Mouse (Mus musculus): ENCODE results near the gene Zfp62.
"Not testable (repeated sequence)": the region's sequence is repeated elsewhere in the genome, so short reads cannot be mapped to it uniquely, and the experiment has no call there.

Zfp62 gene

GRCm38 (mm10) chr11:49203129-49203768 lies at the start of gene Zfp62:
Zfp62 (plus strand) TSS chr11:49203292.
- CTCF ChIA-PET, result interaction anchor here (0.6 to 1.1 kb wide), 2 partner anchors 37 to 50 kb away, joined by 3 to 5 read pairs; no protein-coding TSS in a partner anchor

- CTCF ChIA-PET, result no interaction called here
Measured at GRCm38 (mm10) chr11:49154077-49154476, 49.0 kb upstream of the Zfp62 start, which contains the start of gene Olfr1394. Olfr1394 (plus strand) TSS chr11:49154377.

DNA sequence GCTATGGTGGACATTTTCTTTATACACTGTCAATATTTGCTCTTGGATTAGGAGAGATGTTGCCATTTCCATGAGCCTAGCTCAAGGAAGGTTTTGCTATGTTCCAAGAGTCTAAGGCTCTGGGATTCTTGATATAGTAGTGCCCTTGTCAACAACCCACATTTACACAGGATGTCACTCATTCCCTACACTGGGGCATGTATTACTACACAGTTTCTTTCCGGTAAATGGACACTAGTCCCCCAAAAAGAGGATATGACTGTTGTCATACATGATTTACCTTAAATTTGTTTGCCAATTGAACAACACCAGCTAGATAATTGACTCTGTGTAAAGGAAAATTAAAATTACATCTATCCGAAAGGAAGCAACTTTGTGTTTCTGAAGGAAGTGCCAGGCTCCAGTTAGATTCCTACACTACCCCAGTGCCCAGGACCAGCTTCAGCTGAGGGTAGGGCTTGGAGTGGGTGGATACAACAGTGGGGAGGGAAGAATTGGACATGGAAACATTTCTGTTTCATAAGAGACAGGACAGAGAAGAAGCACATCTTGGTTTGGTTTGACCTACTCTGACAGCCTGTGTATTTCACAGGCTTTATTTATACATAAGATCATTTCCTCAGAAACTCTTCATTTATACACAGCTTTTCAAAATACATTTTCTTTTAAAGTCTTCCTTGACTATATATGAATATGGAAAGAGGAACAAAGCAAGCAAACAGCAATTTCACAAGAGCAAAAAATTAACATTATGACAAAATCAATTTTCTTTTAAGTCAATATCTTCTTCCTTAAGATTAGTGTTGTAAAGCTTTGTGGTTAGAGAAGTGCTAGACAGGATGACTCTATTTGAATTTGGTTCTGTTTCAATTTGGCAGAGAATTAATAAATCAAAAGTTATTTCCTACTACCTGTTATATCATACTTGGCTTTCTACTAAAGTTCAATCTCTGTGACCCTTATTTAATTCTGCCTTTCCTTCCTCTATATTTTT lies 46.0 kb upstream of the Zfp62 start:
- CTCF ChIA-PET, result no interaction called here

DNA sequence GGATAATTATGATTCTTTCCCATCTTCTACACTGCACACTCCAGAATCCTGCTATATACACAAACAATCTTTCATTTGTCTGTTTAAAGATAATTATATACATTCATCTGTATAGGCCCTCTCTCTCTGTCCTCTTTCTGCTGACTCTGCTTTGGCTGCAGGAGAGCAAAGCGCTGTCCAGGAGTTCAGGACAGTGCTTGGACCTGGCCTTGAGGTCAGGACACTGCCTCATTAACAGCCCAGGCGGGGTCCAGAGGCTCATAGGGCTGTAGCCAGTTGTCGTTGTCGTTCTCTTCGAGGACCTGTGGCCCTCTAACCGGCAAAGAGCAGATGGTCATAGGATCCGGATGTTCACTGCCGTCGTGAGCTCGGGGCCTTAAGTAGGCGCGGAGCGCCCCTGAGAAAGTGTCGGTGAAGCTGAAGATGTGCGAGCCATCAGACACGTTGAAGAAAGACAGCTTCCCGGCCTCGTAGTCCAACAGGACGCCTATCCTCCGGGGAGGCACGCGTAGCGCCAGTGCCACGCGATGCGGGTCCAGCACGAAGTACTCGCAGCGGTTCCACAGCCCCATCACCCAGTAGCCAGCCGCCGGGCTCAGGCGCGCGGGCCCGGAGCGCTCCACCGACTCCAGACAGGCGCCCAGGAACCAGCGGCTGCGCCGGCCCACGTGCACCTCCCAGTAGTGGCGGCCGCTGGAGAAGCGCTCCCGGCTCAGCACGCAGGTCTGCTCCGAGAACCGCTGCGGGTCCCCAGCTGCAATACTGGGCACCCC lies 34.1 kb upstream of the Zfp62 start:
- CTCF ChIA-PET, result no interaction called here

- CTCF ChIA-PET, result no interaction called here
Measured at GRCm38 (mm10) chr11:49170576-49170975, 32.5 kb upstream of the Zfp62 start.

DNA sequence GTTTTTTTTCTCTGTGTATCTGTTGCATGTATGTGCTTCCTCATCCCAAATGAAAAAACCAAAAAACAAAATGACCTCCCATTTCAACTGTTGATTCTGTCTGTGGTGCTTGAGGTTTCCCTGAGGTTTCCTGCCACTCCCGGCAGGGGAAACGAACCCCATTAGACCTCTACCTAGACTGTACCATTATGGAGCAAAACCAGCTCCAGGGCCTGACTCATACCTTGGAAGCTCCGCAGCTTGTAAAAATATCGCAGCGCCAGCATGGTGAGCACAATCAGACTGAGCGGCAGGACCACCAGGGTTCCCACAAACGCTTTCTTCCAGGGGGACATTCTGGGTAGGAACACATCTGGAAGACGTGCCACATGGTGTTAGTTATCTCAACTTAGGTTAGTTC lies 27.7 kb upstream of the Zfp62 start:
- CTCF ChIA-PET, result no interaction called here

GRCm38 (mm10) chr11:49176047-49176779 lies 26.9 kb upstream of the Zfp62 start:
- CTCF ChIA-PET, result not testable (repeated sequence)

DNA sequence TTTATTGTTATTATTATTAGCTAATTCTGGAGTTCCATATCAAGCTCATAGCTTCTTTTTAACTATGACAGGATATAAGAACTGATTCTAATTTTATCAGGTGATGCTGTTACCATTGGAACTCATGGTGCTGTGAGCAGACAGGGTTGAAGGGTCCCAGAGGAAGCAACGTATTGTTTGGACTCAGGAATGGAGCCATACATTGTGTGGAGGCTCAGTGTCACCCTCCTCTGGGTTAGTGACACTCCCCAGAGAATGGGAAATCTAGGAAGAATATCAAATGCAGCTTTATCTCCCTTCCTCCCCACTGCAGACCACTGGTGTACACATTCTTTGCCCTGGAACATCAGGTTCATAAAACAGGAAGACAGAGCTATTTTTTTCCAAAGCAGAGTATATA lies 19.9 kb upstream of the Zfp62 start:
- CTCF ChIA-PET, result interaction anchor here (1.0 kb wide), 1 partner anchor 88 kb away, joined by 4 read pairs; no protein-coding TSS in a partner anchor

DNA sequence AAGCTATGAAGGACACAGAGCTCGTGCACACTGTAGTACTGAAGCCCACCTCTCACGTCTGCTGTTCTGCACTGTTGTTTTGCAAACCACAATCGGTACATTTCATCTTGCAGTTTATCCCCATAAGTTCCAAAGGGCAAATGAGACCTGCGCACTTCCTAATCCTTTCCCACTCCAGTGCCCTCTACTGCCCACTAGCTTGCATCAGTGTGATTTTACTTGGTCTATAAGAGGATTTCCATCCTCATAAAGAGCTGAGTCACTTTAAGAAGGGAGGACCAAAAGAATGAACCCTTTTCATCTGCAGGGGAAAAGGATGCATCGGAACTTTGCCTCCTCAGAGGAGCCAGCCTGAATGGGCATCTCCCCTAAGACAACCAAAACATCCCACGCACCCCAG lies 16.6 kb upstream of the Zfp62 start:
- CTCF ChIA-PET, result interaction anchor here (0.6 kb wide), 1 partner anchor 67 kb away, joined by 3 read pairs; no protein-coding TSS in a partner anchor

DNA sequence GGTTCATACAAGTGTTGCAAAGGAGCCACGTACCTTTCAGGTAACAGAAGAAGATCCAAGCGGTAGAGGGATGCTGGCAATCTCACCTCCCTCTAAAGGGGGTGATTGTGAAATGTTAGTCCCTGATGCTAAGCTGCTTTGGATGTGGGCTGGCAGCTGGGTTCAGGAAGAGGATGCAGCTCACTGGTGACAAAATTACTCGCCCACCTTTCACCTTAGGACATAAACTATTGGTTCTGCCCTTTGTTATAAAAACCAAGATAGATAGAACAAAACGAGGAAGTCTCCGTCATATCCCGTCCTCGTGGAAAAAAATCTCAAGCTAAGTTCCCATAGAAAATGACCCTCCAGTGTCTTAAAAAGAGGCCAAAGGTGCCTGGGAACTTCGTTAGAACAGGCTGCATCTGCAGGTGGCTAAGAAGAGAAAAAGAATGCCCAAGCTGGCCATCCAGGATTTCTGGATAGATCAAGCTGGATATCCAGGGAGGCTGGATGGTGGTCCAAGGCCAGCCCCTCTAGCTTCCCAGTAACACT lies 16.1 kb upstream of the Zfp62 start, which contains the start of gene Btnl9:
Gene Btnl9 (minus strand): TSS at position 205 of the 534 bp plus-strand sequence.
- CTCF ChIA-PET, result interaction anchor here (0.6 kb wide), 2 partner anchors 66 to 79 kb away, joined by 3 to 4 read pairs; no protein-coding TSS in a partner anchor

DNA sequence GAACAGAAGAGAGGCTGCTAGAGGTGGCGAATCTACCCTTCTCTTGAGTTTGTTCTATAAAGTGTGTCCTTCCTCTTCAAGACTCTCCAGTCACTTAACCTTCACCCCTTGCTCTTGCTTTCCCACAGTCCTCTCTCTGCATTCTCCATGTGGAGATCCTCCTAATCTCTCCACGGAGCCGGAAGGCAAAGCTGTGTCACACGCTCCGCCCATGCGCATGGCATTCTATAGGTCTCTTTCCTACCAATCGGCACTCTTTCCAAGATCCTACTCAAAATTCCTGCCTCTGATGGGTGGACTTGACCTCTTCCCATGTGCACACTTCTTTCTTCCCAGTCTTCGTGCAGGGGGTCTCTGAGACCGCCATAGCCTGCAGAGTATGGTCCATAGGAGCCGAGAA lies 15.4 kb upstream of the Zfp62 start:
- CTCF ChIA-PET, result interaction anchor here (0.6 kb wide), 1 partner anchor 78 kb away, joined by 4 read pairs; no protein-coding TSS in a partner anchor

DNA sequence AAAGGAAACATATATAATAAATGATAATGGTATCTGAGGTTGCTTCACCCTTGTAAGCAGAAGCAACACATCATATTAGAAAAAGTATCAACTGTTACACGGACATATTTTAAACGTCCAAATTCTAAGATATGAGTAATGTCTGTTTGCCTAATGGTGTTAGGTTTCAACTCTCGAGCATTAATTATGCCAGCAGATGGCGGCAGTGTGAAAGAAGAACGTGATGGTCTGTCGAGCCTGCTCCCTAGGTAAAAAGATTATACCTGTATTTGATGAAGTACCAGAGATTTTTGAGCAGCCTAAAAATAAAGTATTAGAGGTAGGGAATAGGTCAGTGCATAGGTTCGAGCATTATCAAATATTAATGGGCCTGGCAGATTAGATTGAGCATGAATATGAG lies 13.4 kb upstream of the Zfp62 start:
- CTCF ChIA-PET, result no interaction called here

GRCm38 (mm10) chr11:49191083-49191482 lies 12.0 kb upstream of the Zfp62 start:
- CTCF ChIA-PET, result interaction anchor here (0.7 to 0.8 kb wide), 2 partner anchors 13 to 60 kb away, joined by 3 read pairs; no protein-coding TSS in a partner anchor

- CTCF ChIA-PET, result not testable (repeated sequence)
Measured at GRCm38 (mm10) chr11:49194771-49195170, 8.3 kb upstream of the Zfp62 start.

DNA sequence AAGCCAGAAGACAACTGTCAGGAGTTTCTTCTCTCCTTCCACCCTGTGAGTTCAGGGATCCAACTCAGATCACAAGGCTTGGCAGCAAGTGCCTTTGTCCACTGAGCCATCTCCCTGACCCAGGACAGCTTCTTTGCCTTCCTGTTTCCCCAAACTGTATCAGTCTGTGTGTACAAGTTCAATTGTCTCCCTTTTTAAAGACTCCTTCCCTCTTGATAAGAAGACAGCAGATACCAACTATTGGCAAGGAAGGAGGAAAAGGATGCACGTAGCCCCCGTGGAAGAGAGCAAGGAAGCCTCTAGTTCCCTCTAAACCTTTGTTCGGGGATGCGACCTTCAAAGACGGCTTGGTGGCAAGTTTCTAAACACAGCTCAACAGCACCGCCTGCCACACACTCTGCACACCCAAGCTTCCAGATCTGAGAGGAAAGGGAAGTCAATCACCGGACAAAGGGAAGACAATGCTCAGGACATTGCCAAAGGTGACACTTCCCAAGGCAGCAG lies 7.2 kb upstream of the Zfp62 start:
- CTCF ChIA-PET, result no interaction called here

GRCm38 (mm10) chr11:49200666-49201065 lies 2.4 kb upstream of the Zfp62 start:
- CTCF ChIA-PET, result no interaction called here

- CTCF ChIA-PET, result no interaction called here
Measured at GRCm38 (mm10) chr11:49201142-49201541, 1.9 kb upstream of the Zfp62 start.

DNA sequence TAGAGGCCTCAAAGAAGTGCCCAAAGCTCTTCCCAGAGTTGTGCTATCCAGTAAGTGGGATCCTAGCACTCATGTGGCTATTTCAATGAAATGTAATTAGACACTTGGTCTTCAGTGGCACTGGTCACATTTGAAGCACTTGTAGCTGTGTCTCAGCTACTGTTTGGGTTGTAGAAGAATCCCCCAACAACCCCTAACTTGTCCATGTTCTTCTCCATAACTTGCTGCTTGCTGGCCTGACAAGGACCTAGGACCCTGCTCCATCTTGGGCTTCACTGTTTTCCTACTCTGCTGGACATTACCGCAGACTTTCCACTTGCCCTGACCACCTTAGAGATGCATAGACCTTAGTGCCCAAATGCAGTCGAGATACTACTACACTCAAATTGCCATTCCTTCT lies 1.0 kb upstream of the Zfp62 start:
- CTCF ChIA-PET, result interaction anchor here (0.6 kb wide), 1 partner anchor 40 kb away, joined by 10 read pairs; no protein-coding TSS in a partner anchor

- CTCF ChIA-PET, result interaction anchor here (0.6 kb wide), 2 partner anchors 39 to 51 kb away, joined by 3 to 10 read pairs; no protein-coding TSS in a partner anchor
Measured at GRCm38 (mm10) chr11:49202523-49203061, 500 bp upstream of the Zfp62 start.

All from spleen, embryonic (tissue).